Mouse (Mus musculus) granulocyte monocyte progenitor cell, adult 5-6 weeks (primary cell): ENCODE data around the gene Pou2f2. TPM values are rescaled to one million over a fixed set of nuclear protein-coding genes. Genes with fewer than 3 reads are reported as not detected.

Experiments used
- ATAC-seq: replicated peaks from 2 replicates; pipeline ENCODE4 v1.8.0; 2016; ENCODE audit warnings: mild to moderate bottlenecking, moderate TSS enrichment, inconsistent platforms; ENCODE audit not compliant: poor library complexity, severe bottlenecking
- total RNA-seq, 2 experiments: library from RNA; stranded (forward) in 1 of 2; stranded (reverse) in 1 of 2; fragments of 200-712, 200-1000 nt in 1 of 2; fragments of >200 nt in 1 of 2; fragmentation: Nextera tagmentation in 1 of 2; gene quantifications; 2 replicates each; pipeline ENCODE4 v1.2.3; 2014 to 2017

Pou2f2 gene
- total RNA-seq, 2 experiments from 2014 or later = 5.0 to 18.4 TPM

GRCm38 (mm10) chr7:25197384-25198018, 18.0 kb upstream of the Pou2f2 start:
- peak; percentile 30; the same call in 1 of the 2 replicates for ATAC-seq

GRCm38 (mm10) chr7:25196107-25196506, 16.6 kb upstream of the Pou2f2 start:
- peak; percentile 50 for ATAC-seq

DNA sequence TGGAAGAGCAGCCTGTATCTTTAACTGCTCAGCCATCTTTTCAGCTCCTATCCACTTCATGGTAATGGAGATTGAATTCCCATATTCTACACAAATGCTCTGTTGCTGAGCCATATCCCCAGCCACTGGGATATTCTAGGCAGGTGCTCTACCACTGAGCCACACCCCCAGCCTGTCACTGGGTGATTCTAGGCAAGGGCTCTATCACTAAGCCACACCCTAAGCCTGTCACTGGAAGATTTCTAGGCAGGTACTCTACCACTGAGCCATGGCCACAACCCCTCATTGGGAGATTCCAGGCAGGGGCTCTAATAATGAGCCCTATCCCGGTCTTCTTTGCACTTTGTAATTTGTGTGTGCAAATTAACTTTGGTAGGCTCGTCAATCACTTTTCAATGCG, 15.6 kb upstream of the Pou2f2 start:
- no peak for ATAC-seq

- ATAC-seq = no peak
These were observed 12.6 kb upstream of the Pou2f2 start for GRCm38 (mm10) chr7:25192110-25192509.

DNA sequence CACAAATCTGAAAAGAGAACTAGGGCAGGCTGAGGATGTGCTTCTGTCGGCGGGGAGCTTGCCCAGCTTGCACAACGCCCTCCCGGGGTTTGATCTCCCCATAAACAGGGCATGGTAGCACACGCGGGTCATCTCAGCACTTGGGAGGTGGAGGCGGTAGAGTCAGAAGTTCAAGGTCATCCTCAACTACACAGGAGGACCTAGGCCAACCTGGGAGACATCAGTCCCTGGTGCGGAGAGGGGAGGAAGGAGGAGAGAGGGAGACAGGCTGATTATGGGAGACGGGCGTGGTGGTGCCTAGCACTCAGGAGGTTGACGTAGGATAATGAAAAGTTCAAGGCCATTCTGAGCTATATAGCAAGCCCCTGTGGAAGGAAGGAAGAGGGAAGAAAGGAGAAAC, 11.3 kb upstream of the Pou2f2 start:
- no peak for ATAC-seq

DNA sequence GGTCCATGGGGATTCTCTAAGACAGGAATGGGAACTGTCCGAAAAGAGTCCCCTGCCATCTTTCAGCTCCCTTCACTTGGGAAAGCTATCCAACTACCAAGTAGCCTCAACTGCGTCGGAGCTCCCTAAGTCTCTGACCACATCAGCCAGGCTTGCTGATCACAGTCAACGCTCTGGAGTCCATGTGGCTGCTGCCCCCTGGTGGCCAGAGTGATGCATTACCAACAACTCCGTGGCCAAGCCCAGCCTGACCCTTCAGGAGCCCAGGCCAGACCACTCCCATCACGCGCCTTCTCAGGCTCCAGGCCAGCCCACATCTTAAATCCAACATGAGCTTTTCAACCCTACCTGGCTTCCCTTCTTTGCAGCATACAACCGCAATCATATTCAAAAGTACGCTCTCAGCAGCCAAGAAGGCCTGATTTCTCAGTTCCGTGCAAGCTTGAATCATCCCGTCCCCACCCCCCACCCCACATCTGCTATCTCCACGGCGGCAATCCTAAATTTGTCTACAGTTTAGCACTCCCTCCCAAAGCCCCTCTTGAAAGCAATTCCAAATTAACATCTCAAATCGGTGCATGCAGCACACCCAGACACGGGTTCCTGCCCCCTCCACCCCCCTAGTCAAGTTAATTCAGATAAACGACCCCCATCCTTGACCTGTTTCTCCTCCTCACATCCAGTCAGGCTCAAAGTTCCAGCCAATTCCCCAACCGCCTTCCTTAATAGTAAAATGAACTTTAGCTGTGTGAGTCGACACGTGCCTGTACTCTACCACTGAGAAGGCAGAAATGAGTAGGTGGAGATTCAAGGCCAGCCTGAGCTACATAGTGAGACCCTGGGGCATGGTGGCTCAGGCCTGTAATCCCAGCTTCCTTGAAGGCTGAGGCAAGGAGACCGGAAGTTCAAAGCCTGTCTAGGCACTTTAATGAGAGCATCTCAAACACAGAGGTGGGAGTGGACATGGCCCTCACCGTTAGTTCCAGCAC, 8.4 kb upstream of the Pou2f2 start:
- ATAC-seq = peak; percentile 100

DNA sequence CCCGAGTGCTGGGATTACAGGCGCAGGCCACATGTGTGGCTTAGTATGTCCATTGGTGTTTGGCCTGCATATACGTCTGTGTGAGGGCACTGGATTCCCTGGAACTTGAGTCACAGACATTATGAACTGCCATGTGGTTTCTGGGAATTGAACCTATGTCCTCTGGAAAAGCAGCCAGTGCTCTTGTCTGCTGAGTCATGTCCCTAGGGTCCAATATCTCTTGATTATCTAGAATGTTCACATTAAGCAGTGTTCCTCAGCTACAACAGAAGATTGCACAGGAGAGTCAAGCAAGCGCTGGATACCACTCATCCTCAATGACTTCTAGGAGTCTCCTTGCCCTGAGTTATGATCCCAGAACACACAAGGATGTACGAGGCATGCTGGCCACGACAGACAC, 4.6 kb upstream of the Pou2f2 start:
- ATAC-seq = no peak

- peak; percentile 18 for ATAC-seq
These were observed 2.3 kb upstream of the Pou2f2 start for GRCm38 (mm10) chr7:25181814-25182213.

GRCm38 (mm10) chr7:25181331-25181790, 1.8 kb upstream of the Pou2f2 start:
- ATAC-seq = peak; percentile 91

DNA sequence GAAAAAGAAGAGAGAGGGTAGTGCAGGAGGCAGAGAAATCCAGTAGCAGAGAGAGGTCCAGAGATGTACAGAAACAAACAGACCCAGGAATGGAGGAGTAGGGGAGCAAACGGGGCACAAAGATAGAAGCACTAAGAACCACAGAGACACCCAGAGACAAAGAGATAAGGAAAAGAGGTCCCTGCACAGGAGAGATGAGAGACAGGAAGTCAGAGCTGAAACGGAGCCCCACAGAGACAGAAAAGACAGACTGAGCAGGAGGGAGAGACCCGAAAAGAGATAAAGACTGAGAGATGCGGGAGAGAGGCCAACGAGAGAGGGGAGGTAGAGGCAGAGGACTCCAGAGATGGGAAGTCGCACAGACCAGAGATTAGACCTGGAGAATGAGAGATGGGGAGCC, 986 bp upstream of the Pou2f2 start:
- ATAC-seq = no peak

GRCm38 (mm10) chr7:25178787-25179605, 530 bp downstream of the Pou2f2 start:
- ATAC-seq = no peak

DNA sequence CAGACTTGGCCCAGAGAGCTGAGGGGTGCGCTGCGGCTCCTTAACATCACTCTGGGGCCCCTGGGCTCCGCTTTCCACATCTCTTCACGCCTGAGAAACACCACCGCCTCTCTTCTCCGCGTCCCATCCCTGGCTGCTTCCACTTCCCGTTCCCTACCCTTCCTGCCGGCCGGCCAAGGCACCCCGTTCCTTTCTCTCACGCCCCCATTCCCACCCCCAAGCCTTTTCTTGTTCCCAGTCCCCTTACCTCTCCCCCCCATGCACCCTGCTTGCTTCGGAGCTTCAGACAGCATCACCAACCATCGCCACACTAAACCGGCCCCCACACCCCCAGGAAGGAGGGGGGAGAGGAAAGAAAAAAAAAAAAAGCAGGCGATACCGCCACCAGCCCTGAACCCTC, 1.2 kb downstream of the Pou2f2 start:
- 0 out of 2 replicates have a peak, but pooled peaks have one; percentile 7 for ATAC-seq

DNA sequence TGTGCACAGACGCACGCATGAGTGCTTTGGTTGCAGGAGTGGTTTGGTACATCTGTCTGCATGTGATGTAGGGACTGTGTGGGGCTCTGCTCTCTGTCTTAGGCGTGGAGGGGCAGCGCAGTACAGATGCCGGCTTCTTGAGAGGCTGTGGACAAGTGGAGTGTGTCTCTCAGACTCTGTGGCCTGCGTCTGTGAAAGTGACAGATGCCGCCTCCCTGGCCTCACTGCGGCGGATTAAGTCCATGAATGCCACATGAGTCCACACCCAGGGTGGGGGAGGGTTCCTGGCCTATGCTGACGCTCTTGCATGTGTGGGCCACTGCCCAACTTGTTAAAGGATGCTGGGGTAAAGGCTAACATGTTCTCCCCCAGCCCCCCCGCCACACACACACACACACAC, 5.2 kb downstream of the Pou2f2 start:
- ATAC-seq = no peak

- ATAC-seq = no peak
These were observed 6.9 kb downstream of the Pou2f2 start for GRCm38 (mm10) chr7:25172669-25173068.

DNA sequence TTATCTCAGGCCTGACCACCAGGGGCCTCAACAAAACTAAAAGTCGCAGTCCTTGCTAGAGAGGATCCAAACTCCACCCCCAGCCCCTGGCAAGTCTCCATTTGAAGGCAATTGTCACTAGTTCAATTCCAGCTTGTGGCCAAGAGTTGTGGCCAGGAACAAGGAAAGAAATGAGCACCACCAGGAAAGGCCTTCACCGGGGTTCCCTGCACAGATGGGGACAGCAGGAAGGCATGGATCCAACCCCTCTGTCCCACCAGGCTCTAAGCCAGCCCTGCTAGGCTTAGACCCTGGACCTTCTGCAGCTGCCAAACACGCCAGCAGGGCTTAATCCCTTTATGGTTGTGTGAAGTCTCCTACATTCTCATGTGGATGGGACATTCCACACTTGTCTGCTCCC, 8.9 kb downstream of the Pou2f2 start:
- no peak for ATAC-seq

DNA sequence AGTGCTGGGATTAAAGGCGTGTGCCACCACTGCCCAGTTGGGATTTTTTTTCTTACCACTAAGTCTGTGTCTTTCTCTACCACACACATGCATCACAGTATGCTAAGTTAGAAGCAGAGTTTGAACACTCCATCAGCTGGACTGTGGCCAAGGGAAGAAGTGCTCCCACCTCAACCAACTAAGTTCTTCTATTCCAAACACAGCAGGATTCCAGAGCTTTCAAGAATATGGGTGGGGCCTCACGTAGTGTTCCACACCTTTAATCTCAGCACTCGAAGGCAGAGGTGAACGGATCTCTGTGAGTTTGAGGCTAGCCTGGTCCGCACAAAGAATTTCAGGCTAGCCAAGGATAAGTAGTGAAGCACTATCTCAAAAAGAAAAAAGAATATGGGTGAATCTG, 13.4 kb downstream of the Pou2f2 start:
- ATAC-seq = no peak

GRCm38 (mm10) chr7:25156158-25156648, 23.3 kb downstream of the Pou2f2 start:
- ATAC-seq = no peak

DNA sequence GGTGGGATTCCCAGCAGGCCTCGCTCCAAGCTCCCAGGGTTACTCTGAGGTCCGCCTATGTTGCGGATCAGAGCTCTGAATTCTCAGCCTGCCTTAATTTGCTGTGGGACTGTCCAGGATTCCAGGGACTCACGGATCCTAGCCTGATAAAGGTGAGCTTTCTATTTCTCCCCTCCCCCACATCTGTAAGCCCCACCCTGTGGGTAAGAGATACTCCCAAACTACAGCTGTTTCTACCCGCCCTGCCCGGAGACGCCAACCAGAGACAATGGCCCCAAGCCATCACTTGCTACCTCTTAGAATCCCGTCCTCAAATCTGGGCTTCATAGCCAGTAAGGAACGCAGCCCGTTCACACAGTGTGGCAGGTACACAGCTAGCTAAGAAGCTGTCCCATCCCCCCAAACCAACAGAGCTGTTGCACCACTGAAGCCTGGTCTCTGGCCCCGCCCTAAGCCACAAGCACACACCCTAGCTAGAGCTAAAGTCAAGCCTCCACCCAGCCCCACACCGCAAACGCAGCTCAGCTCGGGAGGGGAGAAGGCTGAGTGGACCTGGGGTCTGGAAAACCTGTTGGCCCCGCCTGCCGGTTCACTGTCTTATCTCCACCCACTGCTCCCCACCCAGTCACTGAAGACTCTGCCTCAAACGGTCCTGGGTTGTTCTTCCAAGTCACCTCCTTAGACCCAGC, 23.9 kb downstream of the Pou2f2 start:
- ATAC-seq = peak; percentile 97

DNA sequence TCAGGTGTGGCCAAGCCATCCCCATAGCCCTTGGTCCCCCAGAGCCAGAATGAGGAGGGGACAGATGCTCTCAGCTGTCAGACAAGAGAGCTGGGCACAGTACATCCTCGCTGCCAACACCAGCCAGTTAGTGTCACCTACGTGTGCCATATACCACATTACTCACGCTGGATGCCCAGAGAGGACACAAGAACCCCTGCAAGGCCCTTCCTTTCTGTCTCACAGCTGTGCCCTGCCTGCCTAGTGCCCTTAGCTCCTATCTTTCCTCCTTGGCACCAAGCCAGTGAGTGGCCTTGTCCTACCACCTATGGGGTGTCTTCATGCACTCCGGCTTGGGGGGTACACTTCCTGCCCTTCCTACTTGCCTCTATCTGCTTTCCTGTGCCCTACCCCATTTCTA, 24.9 kb downstream of the Pou2f2 start:
- ATAC-seq = no peak

DNA sequence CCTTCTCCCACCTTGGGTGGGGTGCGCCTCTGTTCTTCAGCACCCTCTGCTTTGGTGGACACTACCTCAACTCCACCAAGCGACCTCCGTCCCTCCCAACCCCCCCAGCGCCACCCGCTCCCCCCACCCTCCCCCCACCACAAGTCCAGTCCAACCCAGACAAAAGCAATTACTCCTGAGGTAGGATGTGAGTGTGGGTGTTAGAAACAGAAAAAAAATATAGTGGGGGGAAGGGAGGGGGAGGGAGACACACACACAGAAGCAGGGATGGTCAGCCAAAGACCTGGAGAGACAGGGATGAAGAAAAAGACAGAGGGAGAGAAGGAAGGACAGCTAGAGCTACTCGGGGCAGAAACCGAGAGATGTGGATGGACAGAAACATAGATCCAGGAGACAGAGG, 25.7 kb downstream of the Pou2f2 start:
- no peak for ATAC-seq
